Comparison of ENCODE assay signal across 20 mouse cellular contexts in the genomic region with DNA sequence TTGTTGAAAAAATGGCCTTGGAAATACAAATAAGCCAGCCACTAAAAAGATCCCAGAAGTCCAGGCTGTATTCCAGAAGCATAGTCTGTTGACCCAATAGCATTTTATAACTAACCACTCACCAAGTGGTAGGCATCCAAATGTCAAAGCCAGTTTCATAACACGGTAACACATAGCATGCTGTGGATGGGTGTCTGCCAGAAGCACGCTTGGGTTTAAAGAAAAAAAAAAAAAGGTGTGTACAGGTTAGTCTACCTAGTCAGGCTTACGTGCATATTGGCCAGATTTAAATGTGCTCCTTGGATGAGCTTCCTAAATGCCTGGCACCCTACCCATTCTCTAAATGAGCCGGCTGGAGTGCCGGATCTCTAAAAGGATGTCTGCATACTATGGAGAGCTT.
DNase-seq lines count a peak whose midpoint lies in the region; ATAC-seq lines count a peak whose summit lies in the region.
"Had no signal": no experiment of that assay in that cellular context is flagged by ENCODE, and none has a peak within 500 bp of the region (broad histone marks: within the 10 kb centered on the region; RNA-seq: fewer than 3 reads in every experiment).

No protein-coding gene starts in this region.

- no peaks in the 10 kb centered on the region for H3K9me3 ChIP-seq in forebrain, embryonic 16.5 days (ENCODE audit: control insufficient read depth, low read length)
- no peaks in the 10 kb centered on the region for H3K9me3 ChIP-seq in forebrain, embryonic 14.5 days (replicated peaks; ENCODE audit: control insufficient read depth, low read length)
- H3K9me3 ChIP-seq: heart, embryonic 13.5 days; hindbrain, embryonic 12.5 days; liver, embryonic 15.5 days; lung, embryonic 15.5 days had no signal

- no peak overlapping the region for H3K4me3 ChIP-seq in forebrain, embryonic 16.5 days (replicated peaks; ENCODE audit: low read length)
- H3K4me3 ChIP-seq in forebrain, embryonic 14.5 days (ENCODE audit: low read depth, low read length): no peak overlapping the region
- H3K4me3 ChIP-seq: heart, adult 2 months; heart, embryonic 13.5 days; hindbrain, embryonic 12.5 days; liver, embryonic 15.5 days; lung, embryonic 15.5 days had no signal

- 0 out of 2 replicates have a peak, but pooled peaks have one; percentile 49 for ATAC-seq in forebrain, embryonic 16.5 days
- ATAC-seq in forebrain, embryonic 14.5 days: no peak
- ATAC-seq in megakaryocyte, adult 5-6 weeks (ENCODE audit: poor library complexity, severe bottlenecking): no peak
- ATAC-seq in monocyte, adult 5-6 weeks (replicated peaks; ENCODE audit: insufficient number of reproducible peaks, low FRiP score, low TSS enrichment, poor library complexity, severe bottlenecking): no peak
- ATAC-seq in frontal cortex, adult (ENCODE audit: low TSS enrichment): no peak; the same call in 1 of the 2 replicates
- ATAC-seq: intestine, postnatal 0 days had no signal

- H3K4me1 ChIP-seq in forebrain, embryonic 16.5 days (replicated peaks; ENCODE audit: control insufficient read depth, insufficient read depth, low read length): no peaks in the 10 kb centered on the region
- no peaks in the 10 kb centered on the region for H3K4me1 ChIP-seq in forebrain, embryonic 14.5 days (ENCODE audit: control insufficient read depth, insufficient read depth, low read length)
- H3K4me1 ChIP-seq: heart, embryonic 13.5 days; hindbrain, embryonic 12.5 days; liver, embryonic 15.5 days had no signal

- H3K36me3 ChIP-seq in forebrain, embryonic 16.5 days (ENCODE audit: control insufficient read depth, insufficient read depth): no peaks in the 10 kb centered on the region
- H3K36me3 ChIP-seq in forebrain, embryonic 14.5 days (ENCODE audit: control insufficient read depth, insufficient read depth, low read length): no peaks in the 10 kb centered on the region
- H3K36me3 ChIP-seq: heart, embryonic 13.5 days; hindbrain, embryonic 12.5 days; liver, embryonic 15.5 days; lung, embryonic 15.5 days had no signal

- DNase-seq in forebrain, embryonic 14.5 days (ENCODE audit: low spot score): no peak
- peak; percentile 14 for DNase-seq in adipocyte (ENCODE audit: low spot score)
- DNase-seq in cerebellum, adult 11 months: peak; percentile 75
- peak; percentile 92 for DNase-seq in cerebellum, adult 9-11 months
- DNase-seq: embryo, embryonic 11 days; gastrocnemius, postnatal 25 days; heart, adult 2 months; kidney, postnatal 36 days; right cerebral cortex, postnatal 14 days; spleen, adult 18-20 months had no signal

- H3K27ac ChIP-seq in forebrain, embryonic 16.5 days (ENCODE audit: low read length): no peak overlapping the region
- no peak overlapping the region for H3K27ac ChIP-seq in forebrain, embryonic 14.5 days (ENCODE audit: low read depth, low read length)
- H3K27ac ChIP-seq: heart, adult 2 months; heart, embryonic 13.5 days; hindbrain, embryonic 12.5 days; liver, embryonic 15.5 days; lung, embryonic 15.5 days had no signal

- WGBS in forebrain, embryonic 16.5 days: 69% methylated on average over 5 of the region's 5 CpGs
- 83% methylated on average over 5 of the region's 5 CpGs for WGBS in forebrain, embryonic 14.5 days

- no peaks in the 10 kb centered on the region for H3K27me3 ChIP-seq in forebrain, embryonic 16.5 days (replicated peaks; ENCODE audit: control insufficient read depth, insufficient read depth, low read length)
- H3K27me3 ChIP-seq in forebrain, embryonic 14.5 days (replicated peaks; ENCODE audit: control insufficient read depth, insufficient read depth, low read length): no peaks in the 10 kb centered on the region
- H3K27me3 ChIP-seq: heart, embryonic 13.5 days; hindbrain, embryonic 12.5 days; liver, embryonic 15.5 days; lung, embryonic 15.5 days had no signal

- no peak overlapping the region for H3K9ac ChIP-seq in forebrain, embryonic 16.5 days (replicated peaks; ENCODE audit: low read depth, low read length)
- H3K9ac ChIP-seq in forebrain, embryonic 14.5 days (ENCODE audit: low read length): no peak overlapping the region
- H3K9ac ChIP-seq: heart, embryonic 13.5 days; hindbrain, embryonic 12.5 days; liver, embryonic 15.5 days; lung, embryonic 15.5 days had no signal

- no peak overlapping the region for H3K4me2 ChIP-seq in forebrain, embryonic 16.5 days (ENCODE audit: low read length)
- no peak overlapping the region for H3K4me2 ChIP-seq in forebrain, embryonic 14.5 days (ENCODE audit: low read length)
- H3K4me2 ChIP-seq: heart, embryonic 13.5 days; hindbrain, embryonic 12.5 days; liver, embryonic 15.5 days; lung, embryonic 15.5 days; midbrain, embryonic 11.5 days had no signal
